Mouse (Mus musculus): ENCODE results near the gene Prpsap1. TPM values are rescaled to one million over a fixed set of nuclear protein-coding genes. Genes with fewer than 3 reads are reported as not detected.
"Not testable (repeated sequence)": the region's sequence is repeated elsewhere in the genome, so short reads cannot be mapped to it uniquely, and the experiment has no call there.

The Prpsap1 gene
- total RNA-seq, 2 experiments from 2014 or later: 12.6 to 14.1 TPM

DNA sequence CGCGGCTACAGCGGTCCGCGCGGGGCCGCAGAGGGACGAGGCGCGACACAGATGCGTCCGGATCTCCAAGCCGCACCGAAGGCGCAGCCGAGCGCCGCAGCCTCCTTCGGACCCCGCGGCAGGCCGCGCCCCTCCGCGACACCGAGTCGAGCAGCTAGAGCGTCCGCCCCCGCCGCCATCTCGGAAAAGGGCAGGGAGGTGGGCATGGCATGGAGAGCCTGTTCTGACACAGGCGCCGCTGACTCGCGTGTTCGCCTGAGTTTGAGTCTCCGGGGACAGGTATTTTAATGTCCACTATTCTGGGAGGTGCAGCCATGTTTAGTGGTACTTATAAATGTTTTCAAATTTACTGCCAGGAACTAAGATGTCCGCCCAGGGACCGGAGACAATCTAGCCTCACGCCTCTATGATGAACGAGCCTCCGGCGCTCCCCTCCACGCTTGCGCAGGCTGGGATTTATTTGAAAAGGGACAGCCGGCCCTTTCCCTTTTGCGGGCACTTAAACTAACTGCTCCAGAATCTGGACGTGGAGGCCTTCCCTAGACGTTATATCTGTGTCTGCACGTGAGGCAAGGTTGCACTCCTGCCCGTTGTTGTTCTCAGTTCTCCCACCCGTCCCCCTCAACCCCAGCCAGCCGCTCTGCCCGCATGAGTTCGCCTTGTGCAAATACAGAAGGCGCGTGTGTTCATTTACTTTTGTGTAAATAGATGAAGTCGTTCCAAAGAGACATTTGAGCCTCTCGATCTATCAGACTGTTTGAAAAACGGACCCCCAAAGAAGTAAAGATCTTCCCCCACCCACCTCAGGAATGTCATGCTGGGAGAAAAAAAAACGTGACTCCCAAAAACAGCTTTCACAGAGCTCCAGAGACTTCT is 3.5 kb downstream of the Prpsap1 start:
- intact Hi-C loops (cut with DNase I): loop anchor here (2.0 kb wide), 1 partner anchor 460 kb away; the partner anchor contains the start of gene Unk
- DNase-seq: peak; percentile 82 to 84

DNA sequence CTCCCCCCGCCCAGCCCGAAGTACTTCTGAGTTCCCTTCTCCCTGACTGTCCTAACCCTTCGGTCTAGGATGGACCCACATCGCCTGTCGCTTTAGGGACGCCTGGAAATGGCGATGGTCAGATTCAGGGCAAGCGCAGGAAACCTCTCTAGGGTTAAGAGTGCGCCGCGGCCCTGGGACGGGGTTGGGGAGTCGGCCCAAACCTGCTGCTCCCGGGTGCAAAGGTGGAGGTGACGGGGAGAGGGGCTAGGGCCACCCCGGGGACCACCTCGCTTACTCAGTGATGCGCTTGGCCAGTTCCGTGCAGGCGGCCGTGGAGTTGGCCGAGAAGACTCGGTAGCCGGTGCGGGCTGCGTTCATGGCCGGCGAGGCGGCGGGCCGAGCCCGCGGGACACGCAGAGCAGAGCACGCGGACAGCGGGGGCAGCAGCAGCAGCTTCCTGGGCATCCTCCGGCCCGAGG is 4.2 kb downstream of the Prpsap1 start:
- intact Hi-C loops (cut with DNase I): loop anchor here (2.0 kb wide), 1 partner anchor 459 kb away; the partner anchor contains the start of gene Unk
- DNase-seq: no peak

DNA sequence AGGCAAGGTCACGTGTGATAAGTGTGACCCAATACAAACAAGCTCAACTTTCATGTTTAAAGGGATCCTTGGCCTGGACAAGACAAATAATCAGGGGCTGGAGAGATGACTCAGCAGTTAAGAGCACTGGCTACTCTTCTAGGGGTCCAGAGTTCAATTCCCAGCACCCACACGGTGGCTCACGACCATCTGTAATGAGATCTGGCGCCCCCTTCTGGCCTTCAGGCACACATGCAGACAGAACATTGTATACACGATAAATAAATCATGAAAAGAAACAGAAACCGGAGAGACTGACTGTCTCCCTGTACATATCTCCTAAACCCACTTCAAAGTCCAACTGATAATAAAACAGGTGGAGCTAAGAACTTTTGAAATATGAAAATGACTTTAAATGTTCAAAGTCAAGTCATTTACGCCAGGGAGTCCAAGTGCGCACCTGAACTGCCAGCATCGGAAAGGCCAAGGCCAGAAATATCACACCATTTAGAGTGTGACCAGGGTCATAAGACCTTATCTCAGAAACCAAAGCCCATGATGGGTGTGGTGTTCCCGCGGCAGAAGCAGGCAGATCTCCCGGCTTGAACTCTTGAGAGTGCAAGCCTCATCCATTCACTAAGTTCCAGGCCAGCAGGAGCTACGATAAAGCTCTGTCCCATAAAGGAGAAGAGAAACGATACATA is 5.2 kb downstream of the Prpsap1 start:
- no peak for DNase-seq
- intact Hi-C loops (cut with DNase I): no loop called here

DNA sequence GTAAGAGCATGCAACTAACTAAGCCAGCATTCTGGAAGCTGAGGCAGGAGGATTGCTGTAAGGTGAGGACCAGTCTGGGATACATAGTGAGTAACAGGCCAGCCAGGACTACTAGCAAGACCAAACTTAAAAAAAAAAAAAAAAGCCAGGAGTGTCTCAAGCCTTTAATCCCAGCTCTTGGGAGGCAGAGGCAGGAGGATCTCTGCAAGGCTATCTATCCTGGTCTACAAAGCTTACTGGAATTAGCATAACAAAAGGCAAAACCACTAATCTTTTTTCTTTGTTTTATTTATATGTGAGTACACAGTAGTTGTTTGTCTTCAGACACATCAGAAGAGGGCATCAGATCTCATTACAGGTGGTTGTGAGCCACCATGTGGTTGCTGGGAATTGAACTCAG is 5.8 kb downstream of the Prpsap1 start:
- intact Hi-C loops (cut with DNase I): no loop called here
- DNase-seq: no peak

DNA sequence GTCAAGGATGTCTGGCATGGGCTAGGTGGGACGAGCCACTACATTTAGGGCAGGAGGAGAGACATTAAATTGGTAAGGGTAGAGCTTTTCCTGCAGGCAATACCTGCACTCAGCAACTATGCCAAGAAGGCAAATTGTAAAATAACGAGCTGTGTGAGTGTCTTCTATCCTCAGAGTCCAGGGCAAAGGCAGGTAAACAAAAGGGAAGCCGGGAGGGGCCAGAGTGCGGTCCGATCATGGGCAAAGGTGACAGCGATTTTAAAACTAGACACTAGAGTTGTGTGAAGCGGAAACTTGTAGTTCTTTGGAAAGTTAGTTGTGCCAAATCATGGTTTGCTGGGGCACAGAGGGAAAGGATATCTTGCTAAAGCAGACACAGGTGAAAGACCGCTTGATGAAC is 9.7 kb downstream of the Prpsap1 start:
- no peak for DNase-seq
- intact Hi-C loops (cut with DNase I): no loop called here

DNA sequence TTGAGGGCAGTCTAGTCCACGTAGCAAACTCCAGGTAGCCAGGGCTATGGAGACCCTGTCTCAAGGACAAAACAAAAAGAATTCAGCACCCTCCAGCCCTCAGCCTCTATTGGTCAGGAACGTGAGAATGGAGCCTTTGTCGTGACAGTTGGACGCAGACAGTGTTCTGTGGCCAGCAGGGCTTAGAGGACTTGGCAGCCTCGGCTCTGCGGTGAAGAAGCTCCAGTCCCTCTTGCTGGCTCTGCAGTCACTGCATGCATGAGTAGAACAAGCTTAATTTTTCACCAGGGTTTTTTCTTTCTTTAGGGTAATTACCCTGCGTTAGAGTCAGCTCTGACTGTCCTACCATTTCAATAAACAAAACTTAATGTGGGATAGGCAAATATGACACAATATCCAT is 12.2 kb downstream of the Prpsap1 start:
- intact Hi-C loops (cut with DNase I): no loop called here
- DNase-seq: no peak

DNA sequence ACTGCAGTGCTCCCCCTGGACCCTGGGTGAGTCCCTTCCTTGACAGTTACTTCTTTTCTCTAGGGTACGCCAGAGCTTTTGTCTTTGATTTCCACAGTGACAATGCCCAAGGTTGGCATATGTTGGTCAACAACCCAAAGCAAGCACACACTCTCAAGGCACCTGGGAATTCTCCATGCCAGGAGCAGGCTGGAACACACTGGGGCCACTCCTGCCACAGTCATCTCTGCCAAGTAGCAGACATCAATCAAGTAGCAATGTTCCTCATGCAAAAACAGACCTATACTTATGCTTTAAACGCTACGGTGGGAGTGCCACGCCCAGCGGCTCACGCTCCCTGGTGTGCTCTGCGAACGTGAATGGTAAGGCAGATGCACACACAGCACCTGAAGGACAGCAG is 13.0 kb downstream of the Prpsap1 start:
- intact Hi-C loops (cut with DNase I): no loop called here
- DNase-seq: no peak

DNA sequence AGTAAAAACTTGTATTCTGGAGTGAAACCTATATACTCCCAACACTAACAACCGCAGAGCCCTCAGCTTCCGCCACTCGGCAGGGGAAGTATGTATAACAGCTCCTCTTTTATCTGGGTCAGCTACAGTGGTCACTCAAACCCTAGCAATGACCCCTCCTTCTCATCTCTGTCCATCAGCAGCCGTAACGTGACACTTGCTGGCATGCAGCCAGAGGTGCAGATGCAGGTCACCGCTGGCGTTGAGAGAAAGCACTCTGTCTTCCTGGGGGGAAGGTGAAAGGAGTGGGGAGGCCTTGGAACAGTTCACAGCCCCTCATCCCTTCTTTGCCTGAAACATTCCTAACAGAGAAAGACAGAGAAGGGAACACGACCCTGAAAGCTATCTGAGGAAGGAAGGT is 14.2 kb downstream of the Prpsap1 start:
- intact Hi-C loops (cut with DNase I): no loop called here
- DNase-seq: no peak

DNA sequence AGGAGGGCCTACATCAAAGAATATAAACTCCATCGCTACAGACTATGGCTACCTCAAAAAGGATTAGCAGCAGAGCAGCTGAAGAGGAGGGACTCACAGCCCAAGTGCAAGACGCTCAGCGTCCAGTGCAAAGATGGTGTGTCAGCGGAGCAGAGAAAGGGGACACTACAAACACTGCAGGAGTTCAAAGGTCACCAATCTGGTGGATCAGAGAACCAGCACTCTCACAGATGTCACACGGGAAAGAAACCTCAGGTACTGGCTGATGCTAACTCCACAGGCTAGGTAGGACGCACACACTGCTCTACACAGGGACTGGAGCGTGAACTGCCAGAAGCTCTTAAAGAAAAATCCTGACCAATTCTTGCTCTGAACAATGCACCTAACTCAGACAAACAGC is 15.0 kb downstream of the Prpsap1 start:
- DNase-seq: no peak
- intact Hi-C loops (cut with DNase I): no loop called here

DNA sequence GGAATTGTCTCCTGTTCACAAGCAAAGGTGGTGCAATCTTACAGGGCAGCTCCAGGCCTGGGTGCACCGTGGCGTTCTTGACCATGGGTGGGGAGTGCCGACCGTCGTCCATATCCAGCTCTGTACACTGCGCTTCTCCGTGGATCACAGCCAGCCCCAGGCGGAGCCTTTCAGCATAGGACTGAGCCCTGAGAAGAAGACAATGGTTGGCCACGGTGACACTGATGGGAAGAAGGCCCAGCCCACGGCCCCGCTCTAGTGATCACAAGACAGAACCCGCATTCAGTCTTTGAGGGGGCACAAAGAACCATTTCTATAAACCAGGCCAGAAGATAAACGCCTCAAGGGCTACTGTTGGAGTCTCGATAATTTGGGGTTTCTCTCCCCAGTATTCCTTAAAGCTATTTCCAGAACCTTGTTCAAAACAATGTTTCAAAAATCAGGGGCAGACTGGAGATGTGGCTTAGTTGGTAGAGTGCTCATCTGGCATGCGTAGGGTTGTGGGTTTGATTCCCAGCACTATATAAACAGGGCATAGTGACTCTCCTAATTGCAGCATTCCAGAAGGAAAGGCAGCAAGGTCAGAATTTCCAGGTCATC is 16.7 kb downstream of the Prpsap1 start:
- no peak for DNase-seq
- intact Hi-C loops (cut with DNase I): no loop called here

DNA sequence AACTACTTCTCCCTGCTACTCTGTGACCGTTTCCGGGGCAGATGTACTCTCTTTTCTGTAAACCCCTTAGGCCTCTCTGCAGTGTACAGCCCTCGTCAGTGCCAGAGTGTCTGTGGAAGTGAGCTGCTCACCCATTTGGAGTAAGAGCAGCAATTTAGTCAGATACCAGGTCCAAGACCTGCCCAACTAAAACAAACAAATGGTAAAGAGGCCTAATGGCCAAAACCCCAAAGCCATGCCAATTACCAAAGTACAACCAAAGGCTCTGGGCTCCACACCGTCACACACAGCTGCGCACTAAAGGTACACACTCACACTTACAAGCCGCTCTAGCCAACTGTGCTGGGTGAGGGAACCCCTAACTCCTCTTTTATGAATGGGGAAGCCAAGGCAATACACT is 17.3 kb downstream of the Prpsap1 start:
- DNase-seq: no peak
- intact Hi-C loops (cut with DNase I): no loop called here

DNA sequence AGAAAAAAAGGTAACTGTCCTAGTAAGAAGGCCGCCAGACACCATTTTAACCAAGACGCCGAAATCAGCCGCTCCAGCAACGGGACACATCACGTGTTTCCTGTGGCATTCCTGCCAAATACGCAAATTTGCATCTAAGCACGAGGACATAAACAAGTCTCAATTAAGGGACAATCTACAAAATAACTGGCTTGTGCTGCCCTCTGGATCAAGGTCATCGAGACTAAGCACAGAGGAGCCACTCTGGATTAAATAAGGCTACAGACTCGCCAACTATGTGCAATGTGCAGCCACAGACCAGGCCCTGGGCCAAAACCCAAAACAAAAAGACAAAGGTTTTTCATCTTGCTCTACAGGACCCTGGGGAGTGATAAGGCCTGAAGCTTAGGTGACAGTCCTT is 18.0 kb downstream of the Prpsap1 start:
- intact Hi-C loops (cut with DNase I): no loop called here
- DNase-seq: no peak

DNA sequence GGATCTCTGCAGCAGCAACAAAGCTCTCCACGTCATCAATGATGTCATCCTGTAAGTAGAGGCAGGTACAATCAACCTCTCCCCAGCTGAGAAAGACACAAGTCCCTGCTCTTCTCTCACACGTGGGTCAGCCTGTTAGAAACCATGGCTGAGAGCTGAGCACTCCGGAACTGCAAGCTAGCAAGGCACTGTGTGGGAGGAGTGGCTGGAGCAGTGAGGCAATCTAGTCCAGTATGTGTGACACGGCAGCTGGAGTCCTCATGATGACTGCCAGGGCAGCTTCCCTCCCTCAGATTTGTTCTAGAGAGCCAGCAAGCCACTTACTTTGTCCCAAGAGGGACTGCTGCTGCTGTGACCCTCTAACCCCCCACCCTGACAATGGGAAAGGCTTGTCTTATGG is 21.7 kb downstream of the Prpsap1 start:
- no peak for DNase-seq
- intact Hi-C loops (cut with DNase I): no loop called here

DNA sequence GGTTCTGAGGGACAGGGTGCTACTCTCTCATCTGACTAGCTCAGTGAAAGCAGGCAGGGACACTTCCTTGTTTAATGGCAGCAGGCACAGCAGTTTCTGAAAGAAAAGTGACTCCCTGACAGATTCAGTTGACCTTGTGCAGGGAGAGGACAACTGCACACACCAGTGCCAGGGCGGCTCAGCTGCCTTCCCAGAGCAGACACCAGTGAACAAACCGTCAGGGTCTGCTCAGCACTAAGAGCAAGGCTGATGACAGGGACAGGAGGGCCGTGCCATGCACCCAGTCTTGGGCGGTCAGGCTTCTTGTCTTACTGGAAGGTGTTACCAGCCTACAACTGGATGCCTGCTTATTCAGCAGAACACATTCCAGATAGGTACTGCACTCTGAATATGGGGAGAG is 23.1 kb downstream of the Prpsap1 start:
- intact Hi-C loops (cut with DNase I): no loop called here
- peak in 1 of 2 experiments; percentile 17 for DNase-seq

DNA sequence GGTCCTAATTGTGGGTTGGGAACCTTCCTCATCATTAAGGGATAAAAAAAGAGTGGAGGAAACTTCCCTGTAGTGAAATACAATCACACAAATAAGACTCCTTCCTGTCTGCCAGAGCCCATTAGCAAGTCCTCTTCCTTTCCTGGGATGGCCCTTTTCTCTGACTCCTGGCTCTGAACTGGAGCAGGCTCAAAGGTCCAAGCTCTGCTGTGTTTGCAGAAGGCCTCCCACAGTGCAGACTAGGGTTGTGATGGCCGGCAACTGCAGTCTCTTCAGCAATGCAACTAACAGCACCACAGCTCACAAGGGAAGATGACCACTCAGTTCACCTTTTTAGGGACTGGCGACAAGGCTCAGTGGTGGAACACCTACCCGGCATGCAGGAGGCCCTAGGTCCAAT is 23.8 kb downstream of the Prpsap1 start:
- no peak for DNase-seq
- intact Hi-C loops (cut with DNase I): no loop called here

DNA sequence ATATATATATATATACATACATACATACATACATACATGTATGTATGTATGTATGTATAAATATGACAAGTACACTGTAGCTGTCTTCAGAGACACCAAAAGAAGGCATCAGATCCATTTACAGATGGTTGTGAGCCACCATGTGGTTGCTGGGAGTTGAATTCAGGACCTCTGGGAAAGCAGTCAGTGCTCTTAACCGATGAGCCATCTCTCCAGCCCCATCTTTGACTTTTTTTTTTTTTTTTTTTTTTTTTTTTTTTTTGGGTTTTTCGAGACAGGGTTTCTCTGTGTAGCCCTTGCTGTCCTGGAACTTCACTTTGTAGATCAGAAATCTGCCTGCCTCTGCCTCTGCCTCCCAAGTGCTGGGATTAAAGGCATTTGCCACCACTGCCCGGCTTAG is 25.7 kb downstream of the Prpsap1 start:
- intact Hi-C loops (cut with DNase I); DNase-seq: not testable (repeated sequence)

DNA sequence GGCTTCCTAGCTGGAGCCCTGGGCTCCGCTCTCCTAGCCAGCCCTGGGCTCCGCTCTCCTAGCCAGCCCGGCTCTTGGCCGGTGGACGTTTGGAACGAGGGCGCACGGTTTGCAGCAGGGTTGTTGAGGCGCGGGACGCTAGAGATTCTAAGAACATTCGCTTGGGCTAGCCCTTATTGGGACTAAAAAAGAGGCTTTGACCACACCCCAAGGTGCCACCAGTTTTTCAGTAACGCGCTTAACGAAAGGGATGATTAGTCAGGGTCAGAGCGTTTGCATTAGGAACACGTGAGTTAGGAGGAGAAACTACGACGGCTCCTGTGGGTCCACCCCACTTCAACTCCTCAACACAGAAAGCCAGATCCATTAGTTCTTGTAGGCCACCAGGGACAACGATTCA is 27.9 kb downstream of the Prpsap1 start, which contains the start of gene Qrich2:
Qrich2 (minus strand) TSS at position 101 of the 400 bp plus-strand sequence.
- no peak for DNase-seq
- intact Hi-C loops (cut with DNase I): no loop called here

DNA sequence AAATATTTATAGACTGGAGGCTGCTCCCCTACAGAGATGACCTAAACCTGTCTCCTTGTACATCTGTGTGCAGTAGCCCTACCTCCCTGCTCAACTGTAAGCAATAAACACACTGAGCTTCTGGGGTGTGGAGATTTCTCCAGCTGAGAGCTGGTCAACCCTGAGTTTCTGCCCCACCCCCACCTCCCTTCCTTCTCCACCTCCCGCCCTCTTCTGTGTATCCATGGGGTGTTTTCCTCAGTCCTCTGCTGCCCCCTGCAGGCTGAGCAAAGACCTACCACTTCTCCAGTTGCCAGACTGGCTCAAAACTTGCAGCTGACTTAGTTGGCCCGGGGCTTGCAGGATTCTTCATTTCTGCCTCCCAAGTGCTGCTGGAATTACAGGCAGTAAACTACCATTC is 30.2 kb downstream of the Prpsap1 start:
- peak; percentile 83 for DNase-seq
- intact Hi-C loops (cut with DNase I): loop anchor here (5.0 kb wide), 1 partner anchor 237 kb away; no protein-coding TSS in a partner anchor

DNA sequence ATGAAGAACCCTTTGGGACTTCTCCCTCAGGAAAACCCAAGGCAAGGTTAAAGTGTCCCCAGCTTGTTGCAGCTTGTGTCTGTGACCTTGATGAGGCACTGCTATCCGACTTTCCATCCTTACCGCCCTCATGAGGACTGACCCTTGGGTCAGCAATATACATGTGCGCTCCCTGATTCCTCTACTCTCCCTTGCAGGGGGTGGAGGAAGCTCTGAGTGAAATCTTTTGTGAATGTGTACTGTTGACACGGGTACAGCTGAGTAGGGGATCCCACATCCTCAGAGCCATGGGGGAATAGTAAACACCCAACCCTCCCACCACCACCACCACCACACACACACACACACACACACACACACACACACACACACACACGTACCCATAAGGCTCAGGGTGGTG is 30.7 kb downstream of the Prpsap1 start:
- intact Hi-C loops (cut with DNase I): loop anchor here (5.0 kb wide), 1 partner anchor 236 kb away; no protein-coding TSS in a partner anchor
- no peak for DNase-seq

DNA sequence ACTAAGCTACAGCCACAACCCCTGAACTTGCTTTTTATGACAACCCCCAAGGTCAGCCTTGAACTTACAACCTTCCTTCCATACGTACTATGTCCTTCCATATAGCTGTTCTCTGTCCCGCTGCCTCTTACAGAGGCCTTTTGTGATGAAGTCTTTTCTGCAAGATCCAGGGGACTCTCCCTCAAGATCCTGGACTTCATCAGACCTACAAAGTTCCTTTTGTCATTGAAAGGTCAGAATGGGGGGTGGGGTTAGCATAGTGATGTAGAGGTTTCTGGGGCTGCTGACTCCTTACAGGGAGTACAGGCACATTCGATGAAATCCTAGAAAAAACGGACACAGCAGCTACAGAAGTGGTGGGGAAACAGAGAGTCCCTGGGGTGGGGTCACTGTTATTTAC is 34.2 kb downstream of the Prpsap1 start:
- DNase-seq: no peak
- intact Hi-C loops (cut with DNase I): loop anchor here (5.0 kb wide), 1 partner anchor 232 kb away; no protein-coding TSS in a partner anchor

DNA sequence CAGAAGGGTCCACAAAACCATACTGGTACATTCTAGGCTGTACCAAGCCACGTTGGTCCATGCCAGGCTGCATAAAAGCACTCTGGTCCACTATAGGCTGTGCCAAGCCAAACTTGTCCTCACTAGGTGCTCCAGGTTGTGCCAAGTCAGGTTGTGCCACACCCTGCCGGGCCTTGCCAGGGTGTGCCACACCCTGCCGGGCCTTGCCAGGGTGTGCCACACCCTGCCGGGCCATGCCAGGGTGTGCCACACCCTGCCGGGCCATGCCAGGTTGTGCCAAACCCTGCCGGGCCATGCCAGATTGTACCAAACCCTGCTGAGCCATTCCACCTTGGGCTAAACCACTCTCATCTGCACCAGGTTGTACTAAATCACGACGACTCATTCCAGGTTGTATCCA is 37.8 kb downstream of the Prpsap1 start:
- DNase-seq: peak in 1 of 2 experiments; percentile 7
- intact Hi-C loops (cut with DNase I): no loop called here

Data from gastrocnemius, postnatal 36 days (tissue).